Mouse (Mus musculus) liver, adult 10 weeks (tissue): ENCODE measurements around the gene Prpsap2. TPM values are rescaled to one million over a fixed set of nuclear protein-coding genes. Genes with fewer than 3 reads are reported as not detected.

ENCODE experiments used
- polyA plus RNA-seq: library from polyadenylated mRNA; stranded (reverse); fragments of 350-450 nt; fragmentation: Illumina TruSeq; extraction: RNeasy Lipid Tissue Mini Kit (QIAGEN cat#74804); gene quantifications from one replicate; pipeline ENCODE4 v1.2.3, GENCODE M21; 2014; ENCODE audit warnings: low read depth, low replicate concordance

The Prpsap2 gene
- polyA plus RNA-seq: 20.8 TPM

DNA sequence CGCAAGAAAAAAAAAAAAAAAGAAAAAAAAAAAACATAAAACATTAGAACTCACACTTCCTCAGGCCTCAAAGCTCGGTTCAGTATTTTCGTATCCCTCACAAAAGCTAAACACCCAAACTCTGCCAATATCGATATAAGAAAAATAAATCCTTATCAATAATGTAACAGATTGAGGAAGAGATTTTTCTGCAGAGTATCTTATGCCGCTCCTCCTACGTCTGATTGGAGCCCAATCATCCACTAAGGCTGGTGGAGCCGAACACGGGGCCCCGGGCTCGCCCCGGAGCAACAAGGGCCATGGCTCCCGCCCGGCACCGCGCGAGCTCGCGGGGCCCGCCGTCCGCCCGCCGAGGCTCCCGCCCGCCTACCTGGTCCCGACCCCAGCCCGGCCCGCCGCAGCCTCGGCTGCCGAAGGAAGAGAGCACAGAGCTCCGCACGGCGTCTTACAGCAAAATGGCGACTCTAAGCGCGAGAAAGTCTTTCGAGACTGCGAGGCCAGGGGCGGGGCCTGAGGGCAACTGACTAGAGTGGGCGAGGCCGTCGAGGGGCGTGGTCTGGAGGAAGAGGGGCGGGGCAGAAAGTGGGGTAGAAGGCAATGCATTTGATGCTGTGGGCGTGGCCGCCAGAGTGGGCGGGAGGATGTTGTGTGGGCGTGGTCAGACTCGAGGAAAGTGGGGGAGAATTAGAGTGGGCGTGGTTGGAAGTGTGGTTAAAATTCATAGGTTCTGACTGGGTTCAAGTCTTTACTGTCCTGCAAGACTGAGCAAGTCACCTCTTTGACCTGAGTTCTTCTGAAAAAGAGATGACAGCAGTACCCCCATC is at the start of gene Prpsap2:
Gene Prpsap2, minus strand, starts transcription at position 505 of the 824 bp plus-strand sequence.

DNA sequence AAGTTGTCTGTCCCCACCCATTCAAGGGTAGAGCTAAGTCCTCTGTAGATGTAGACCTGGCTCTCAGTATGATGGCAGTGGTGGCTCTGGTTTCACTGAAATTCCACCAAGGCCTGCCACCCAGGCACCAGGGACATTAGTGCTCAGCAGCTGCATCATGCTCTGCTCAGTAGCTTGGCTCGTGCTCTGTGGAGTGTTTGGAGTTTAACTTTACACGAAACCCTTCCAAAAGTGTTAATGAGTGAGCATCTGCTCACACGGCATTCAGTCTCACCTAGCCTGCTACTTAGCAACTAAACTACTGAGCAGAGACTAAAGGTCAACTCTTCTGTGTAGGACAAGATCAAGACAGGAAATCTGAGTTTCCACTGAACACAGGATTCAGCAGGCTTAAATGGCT is 41.3 kb downstream of the Prpsap2 start, which contains the start of gene Slc5a10:
Gene Slc5a10, minus strand, starts transcription at position 191 of the 400 bp plus-strand sequence.

DNA sequence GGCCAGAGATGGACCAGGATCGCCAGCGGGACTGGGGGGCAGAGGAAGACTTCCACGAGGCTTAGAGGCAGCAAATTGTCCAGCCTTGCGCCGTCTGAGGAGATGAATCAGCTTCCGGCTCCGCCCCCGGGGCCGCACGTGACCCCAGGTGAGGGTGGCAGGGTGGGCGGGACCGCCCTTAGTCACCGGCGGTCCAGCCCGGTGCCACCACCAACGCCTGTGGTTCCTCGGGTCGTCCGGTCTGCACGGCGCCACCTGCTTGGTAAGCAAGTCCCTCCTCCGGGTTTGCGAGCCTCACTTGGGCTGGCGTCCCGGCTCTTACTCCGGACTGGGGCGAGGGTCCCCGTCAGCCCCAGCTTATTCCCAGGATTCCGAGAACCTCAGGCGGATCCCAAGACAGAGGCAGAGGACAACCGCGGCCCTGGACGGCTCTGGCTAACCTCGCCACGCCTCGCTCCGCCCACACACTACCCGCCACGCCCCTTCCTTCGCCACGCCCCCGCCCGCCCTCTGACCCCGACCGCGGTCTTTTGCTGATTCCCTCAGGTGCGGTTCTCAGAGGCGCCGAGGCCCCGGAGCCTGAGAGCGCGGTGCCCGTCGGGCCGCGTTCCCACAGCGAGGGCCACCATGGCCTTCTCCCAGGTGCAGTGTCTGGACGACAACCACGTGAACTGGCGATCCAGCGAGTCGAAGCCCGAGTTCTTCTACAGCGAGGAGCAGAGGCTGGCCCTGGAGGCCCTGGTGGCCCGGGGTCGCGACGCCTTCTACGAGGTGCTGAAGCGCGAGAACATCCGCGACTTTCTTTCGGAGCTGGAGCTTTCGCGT is 77.8 kb downstream of the Prpsap2 start, which contains the start of gene Fam83g:
Gene Fam83g, plus strand, starts transcription at position 185 of the 825 bp plus-strand sequence.

Other genes with a start within 250 kb of the Prpsap2 start
- gene Epn2, start 182.4 kb downstream of the Prpsap2 start, polyA plus RNA-seq: 3.3 TPM
- 0.61 TPM for gene Grap, start 108.8 kb downstream of the Prpsap2 start, polyA plus RNA-seq
- 0.08 TPM for gene Fam83g, start 78.0 kb downstream of the Prpsap2 start, polyA plus RNA-seq
- not detected for gene Slc5a10, start 41.3 kb downstream of the Prpsap2 start, polyA plus RNA-seq
- gene Ulk2, start 93.0 kb upstream of the Prpsap2 start, polyA plus RNA-seq: 58.8 TPM
- 10.1 TPM for gene Akap10, start 168.2 kb upstream of the Prpsap2 start, polyA plus RNA-seq
- gene Specc1, start 194.7 kb upstream of the Prpsap2 start, polyA plus RNA-seq: 0.95 TPM